Mouse (Mus musculus): Measurements from ENCODE around the gene Gm20388.

DNA sequence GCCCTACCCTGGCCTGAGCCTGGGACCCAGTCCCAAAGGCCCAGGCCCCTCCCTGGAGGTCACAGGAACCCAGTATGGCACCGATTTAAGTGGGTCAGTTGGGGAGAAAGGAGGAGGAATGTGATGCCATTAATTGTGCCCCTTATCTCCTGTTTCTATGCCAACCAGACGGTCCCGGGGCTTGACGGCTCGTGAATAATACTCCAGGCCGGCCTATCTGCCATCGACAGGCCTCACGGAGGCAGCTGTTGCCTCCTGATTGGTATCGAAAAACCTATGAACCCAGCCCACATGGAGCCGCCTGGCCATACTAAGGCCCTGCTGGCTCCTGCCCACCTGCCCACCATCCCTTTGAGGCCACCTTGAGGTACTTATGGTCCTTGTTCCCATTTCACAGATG lies 2376.3 kb downstream of the Gm20388 start:
- TF ChIP-seq CTCF (IDR thresholded peaks at IDR 0.05; ENCODE audit: borderline replicate concordance, extremely low read depth, insufficient read depth, insufficient read length) (no peak), POLR2A (IDR thresholded peaks at IDR 0.05; ENCODE audit: borderline replicate concordance, extremely low read depth, insufficient read depth, insufficient read length, poor library complexity, severe bottlenecking) (no peak)

All from brain, embryonic 14.5 days (tissue).